Mouse (Mus musculus) thymus, adult 2 months (tissue): Measurements from ENCODE around the gene Hoxa6. TPM values are rescaled to one million over a fixed set of nuclear protein-coding genes. Genes with fewer than 3 reads are reported as not detected.
A peak's percentile ranks its signal among the peaks of the same experiment; 100 is the strongest.

ENCODE experiments used
- DNase-seq: peaks from one replicate; pipeline ENCODE4 v3.0.0; 2021
- H3K27ac ChIP-seq: fragments of 200-500 bp; 2 replicates; pipeline ENCODE4 v1.5.1; 2012; ENCODE audit warnings: low read length, control low read depth; ENCODE audit not compliant: control insufficient read depth, insufficient read depth
- H3K27me3 ChIP-seq: fragments of 200-500 bp; 2 replicates; pipeline ENCODE4 v1.6.1; 2012; ENCODE audit warnings: mild to moderate bottlenecking, low read length, moderate library complexity, mixed read lengths; ENCODE audit not compliant: control insufficient read depth, insufficient read depth
- H3K36me3 ChIP-seq: fragments of 200-500 bp; 2 replicates; pipeline ENCODE4 v1.6.1; 2012; ENCODE audit warnings: mild to moderate bottlenecking, low read length, moderate library complexity; ENCODE audit not compliant: control insufficient read depth, insufficient read depth
- H3K4me1 ChIP-seq: fragments of 200-500 bp; replicated peaks from 2 replicates; pipeline ENCODE4 v1.6.1; 2012; ENCODE audit warnings: low read length; ENCODE audit not compliant: control insufficient read depth, insufficient read depth
- H3K4me3 ChIP-seq: fragments of 200-500 bp; 2 replicates; pipeline ENCODE4 v1.5.1; 2012; ENCODE audit warnings: mild to moderate bottlenecking, low read length, control low read depth, moderate library complexity; ENCODE audit not compliant: control insufficient read depth, insufficient read depth
- CTCF ChIP-seq: fragments of 200-500 bp; IDR thresholded peaks from 2 replicates; pipeline ENCODE4 v1.5.1; 2012; ENCODE audit warnings: mild to moderate bottlenecking, control low read depth, low read length, moderate library complexity, borderline replicate concordance; ENCODE audit not compliant: control insufficient read depth, poor library complexity, insufficient read depth; ENCODE audit errors: extremely low read depth
- POLR2A ChIP-seq: fragments of 200-500 bp; IDR thresholded peaks from 2 replicates; pipeline ENCODE4 v1.6.1; 2012; ENCODE audit warnings: mild to moderate bottlenecking, low read length, control low read depth, moderate library complexity; ENCODE audit not compliant: control insufficient read depth, poor library complexity, insufficient read depth; ENCODE audit errors: extremely low read depth
- WGBS: fragments of 180-500 bp; shearing (Covaris S2); methylation state at CpG from one replicate; pipeline ENCODE4 v1.1.7; 2018; 5-methylcytosine and 5-hydroxymethylcytosine counted together
- polyA plus RNA-seq: library from polyadenylated mRNA; depleted of rRNA; stranded (reverse); fragments of >200 nt; gene quantifications from 2 replicates; pipeline ENCODE4 v1.2.3, GENCODE M21; 2012; rRNA removed

Hoxa6 gene
- 0.39 and 0.46 TPM in 2 replicates for polyA plus RNA-seq

DNA sequence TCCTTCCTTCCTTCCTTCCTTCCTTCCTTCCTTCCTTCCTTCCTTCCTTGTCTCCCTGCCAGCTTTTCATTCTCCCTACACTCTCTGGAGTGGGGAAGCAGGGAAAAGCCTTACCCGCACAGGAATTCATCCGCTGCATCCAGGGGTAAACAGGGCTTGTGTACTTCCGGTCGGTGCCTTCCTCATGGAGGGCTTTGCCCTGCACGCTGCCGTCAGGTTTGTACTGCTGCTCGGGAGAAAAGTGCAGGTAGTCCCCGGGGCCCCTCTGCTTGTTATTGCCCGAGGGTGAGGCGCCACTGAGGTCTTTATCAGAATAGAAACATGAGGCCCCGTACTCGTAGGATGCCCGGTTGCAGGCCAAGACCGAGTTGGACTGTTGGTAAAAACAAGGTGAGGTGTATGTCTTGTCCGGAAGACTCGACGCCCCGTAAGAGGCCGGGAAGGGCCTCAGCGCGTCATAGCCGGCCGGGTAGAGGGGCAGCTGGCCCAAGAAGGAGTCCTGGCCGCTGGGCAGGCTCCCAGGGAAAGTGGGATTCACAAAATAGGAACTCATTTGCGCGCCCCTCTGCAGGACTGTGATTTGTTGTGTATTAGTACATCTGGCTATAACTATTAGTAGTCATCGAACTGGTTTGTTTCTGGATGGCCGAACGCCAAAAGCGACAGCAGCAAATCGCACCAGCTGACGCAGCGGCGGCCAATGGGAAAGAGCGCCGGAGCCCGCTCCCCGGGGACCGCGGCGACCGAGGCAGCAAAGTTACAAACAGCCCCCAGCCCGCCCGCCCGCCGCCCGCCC lies at the start of gene Hoxa6:
Gene Hoxa6 (minus strand): TSS at position 651 of the 796 bp plus-strand sequence.
- no peak within 1 kb of the TSS for H3K4me3 ChIP-seq
- TF ChIP-seq POLR2A (no peak), CTCF (no peak)
- DNase-seq = no peak
- H3K27ac ChIP-seq = no peak within 1 kb of the TSS
- no peaks in the 10 kb centered on the region for H3K36me3 ChIP-seq
- H3K27me3 ChIP-seq = peaks cover 13% of the 10 kb centered on the region; the same call in 1 of the 2 replicates
- 40% methylated on average over 45 of the region's 47 CpGs for WGBS
- H3K4me1 ChIP-seq = peaks cover 18% of the 10 kb centered on the region

DNA sequence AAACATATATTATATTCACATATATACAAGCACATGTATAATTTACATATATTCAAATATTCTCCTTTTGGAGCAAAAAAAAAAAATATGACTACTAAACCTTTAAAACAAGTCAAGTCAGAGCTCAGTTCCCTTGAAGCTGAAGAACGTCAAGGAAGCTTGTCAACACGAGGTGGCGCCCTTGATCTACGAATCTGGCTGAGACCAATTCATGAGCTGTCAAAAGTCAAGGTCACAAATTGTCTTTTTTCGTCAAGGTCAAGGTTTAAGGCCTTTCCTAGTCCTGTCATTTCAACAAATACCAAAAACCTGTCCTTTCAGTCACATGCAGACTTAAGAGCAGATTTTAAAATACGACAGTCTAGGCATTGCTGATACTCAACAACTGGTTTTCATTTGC lies 48.4 kb upstream of the Hoxa6 start:
- Histone ChIP-seq H3K27me3 (peaks cover 39% of the 10 kb centered on the region), H3K4me1 (peaks cover 3% of the 10 kb centered on the region; the same call in 1 of the 2 replicates), H3K27ac (no peak overlapping the region), H3K4me3 (no peak overlapping the region), H3K36me3 (no peaks in the 10 kb centered on the region)
- DNase-seq = peak; percentile 85
- TF ChIP-seq POLR2A = no peak
- no peak for TF ChIP-seq CTCF
- WGBS = 1% methylated on average over 6 of the region's 6 CpGs

DNA sequence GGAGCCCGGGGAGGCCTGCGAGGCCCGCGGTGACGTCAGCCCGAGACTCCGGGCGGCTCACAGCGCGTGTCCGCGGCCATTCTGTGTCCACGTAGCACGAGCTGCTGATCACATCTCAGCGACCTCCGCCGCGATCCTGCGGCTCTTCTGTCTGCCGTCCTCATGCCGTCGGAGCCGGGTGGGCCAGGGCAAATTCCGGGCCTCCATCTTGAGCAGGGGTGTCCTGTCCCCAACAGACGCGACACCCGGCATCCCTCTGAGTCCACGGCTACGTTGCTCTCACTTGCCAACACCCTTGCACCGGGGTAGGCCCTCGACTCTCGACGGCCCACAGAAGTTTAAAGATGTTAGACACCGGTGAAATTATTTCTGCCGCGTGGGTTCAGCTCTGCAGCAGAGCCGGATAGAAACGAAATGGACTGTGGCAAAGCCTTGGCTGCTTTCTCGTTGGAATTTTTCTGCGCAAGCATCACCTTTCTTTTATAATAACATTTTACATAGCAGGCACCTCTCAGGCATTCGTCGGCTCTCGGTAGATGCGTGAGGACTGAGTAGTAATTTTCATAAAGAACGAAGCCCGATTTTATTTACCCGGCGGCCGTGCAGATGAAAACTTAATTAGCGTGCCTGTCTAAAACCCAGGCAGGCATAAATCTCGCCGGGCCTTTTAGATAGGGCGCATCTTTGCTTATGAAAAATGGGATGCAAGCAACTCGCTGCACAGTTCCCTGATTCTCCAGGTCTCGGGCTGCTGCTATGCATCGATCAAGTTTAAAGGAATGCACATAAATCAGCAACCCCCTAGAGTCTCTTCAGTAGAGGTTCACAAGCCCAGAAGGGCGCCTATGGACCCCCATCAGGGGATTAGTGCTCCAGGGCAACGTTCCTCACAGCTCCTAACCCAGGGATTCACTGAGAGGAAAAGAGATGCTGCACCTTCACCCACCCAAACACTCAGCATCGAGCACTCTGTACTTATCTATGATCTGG lies 45.3 kb upstream of the Hoxa6 start:
- TF ChIP-seq POLR2A (no peak), CTCF (no peak)
- 4% methylated on average over 59 of the region's 59 CpGs for WGBS
- H3K4me1 ChIP-seq = peaks cover 3% of the 10 kb centered on the region; the same call in 1 of the 2 replicates
- no peak overlapping the region for H3K4me3 ChIP-seq
- H3K27ac ChIP-seq = no peak overlapping the region
- no peak for DNase-seq
- peaks cover 36% of the 10 kb centered on the region for H3K27me3 ChIP-seq
- no peaks in the 10 kb centered on the region for H3K36me3 ChIP-seq

DNA sequence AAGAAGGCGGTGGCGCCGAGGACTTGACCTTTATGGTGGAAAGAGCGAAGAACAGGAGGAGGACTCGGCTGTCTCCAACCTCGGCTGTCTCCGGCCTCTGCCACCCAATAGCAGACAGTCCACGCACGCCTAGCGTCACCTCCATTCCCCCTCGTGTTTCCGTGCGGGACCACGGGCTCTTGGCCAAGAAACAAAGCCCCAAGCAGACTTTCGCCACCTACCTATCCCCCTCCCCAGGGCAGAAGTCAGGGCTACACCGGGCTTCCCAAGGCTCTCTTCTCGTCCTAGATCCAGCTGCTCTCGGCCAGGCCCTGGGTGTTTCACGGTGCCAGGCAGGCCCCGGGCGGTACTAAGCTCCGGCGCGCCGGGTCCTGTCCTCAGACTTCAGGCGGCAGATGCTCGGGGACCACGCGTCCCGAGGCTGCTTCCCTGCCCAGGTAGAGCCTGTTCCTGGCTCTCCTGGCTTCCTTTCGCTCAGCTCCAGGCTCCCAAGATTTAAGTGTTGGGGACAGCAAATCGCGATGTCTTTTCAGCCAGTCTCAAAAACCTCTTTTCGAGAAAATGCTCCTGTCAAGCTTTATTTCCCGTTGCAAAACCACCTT lies 44.4 kb upstream of the Hoxa6 start:
- no peak overlapping the region for H3K27ac ChIP-seq
- no peak overlapping the region for H3K4me3 ChIP-seq
- TF ChIP-seq POLR2A (no peak), CTCF (no peak)
- DNase-seq = no peak
- H3K27me3 ChIP-seq = peaks cover 41% of the 10 kb centered on the region
- H3K36me3 ChIP-seq = no peaks in the 10 kb centered on the region
- peaks cover 3% of the 10 kb centered on the region; the same call in 1 of the 2 replicates for H3K4me1 ChIP-seq
- 5% methylated on average over 35 of the region's 35 CpGs for WGBS

DNA sequence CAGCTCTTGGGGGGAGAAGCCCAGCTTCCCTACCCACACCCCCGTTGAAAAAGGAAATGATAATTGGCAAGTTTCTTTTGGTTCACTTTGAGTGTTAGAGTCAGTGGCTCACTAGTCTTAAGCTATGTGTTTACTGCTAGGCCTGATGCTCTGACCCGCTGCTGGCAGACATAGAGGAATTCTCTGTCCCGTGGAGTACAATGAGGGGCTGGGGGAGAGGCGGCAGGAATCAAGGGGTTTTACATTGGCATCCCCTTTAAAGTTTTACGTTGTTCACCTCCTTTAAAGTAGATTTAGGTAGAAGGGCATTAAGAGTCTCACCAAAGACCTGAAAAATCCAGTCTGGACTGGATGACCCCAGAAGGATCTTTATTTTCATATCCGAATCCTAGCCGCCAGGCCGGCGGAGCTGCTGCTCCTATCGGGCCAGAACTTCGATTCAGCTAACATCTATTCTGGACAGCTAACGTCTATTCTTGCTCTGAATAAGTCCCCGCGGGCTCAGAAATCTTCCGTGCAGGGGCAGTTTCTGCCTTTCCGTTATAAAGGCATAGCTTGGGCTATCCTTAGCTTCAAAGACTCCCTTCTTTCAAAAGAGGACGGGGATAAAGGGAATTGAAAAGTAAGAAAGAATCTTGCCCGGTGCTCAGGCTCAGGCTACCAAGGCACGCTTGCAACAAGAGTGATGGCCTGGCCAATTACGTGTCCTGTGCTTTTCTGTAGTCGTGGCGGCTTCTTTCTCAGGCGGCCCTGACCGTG lies 43.7 kb upstream of the Hoxa6 start:
- DNase-seq = no peak
- Histone ChIP-seq H3K4me1 (peaks cover 3% of the 10 kb centered on the region; the same call in 1 of the 2 replicates), H3K4me3 (no peak overlapping the region), H3K27ac (no peak overlapping the region), H3K36me3 (no peaks in the 10 kb centered on the region), H3K27me3 (peaks cover 44% of the 10 kb centered on the region)
- TF ChIP-seq POLR2A (no peak), CTCF (no peak)
- 12% methylated on average over 24 of the region's 24 CpGs for WGBS
